Mouse (Mus musculus) left cerebral cortex, postnatal 4 days (tissue): ENCODE measurements around the gene Eps8l2. TPM values are rescaled to one million over a fixed set of nuclear protein-coding genes. Genes with fewer than 3 reads are reported as not detected.
A peak's percentile ranks its signal among the peaks of the same experiment; 100 is the strongest.
"Not testable (repeated sequence)": the region's sequence is repeated elsewhere in the genome, so short reads cannot be mapped to it uniquely, and the experiment has no call there.

Experiments
- DNase-seq: peaks from one replicate; pipeline ENCODE4 v3.0.0-alpha.2; 2022
- intact Hi-C: fragments of 180-260 bp; cut with DNase I; formaldehyde crosslinking; loops from one replicate; pipeline ENCODE4 v1.15.1; 2025
- total RNA-seq, 2 experiments: library from RNA; stranded (reverse); gene quantifications; 2 replicates each; pipeline ENCODE4 v1.2.3; 2021

Eps8l2 gene
- total RNA-seq, 2 experiments from 2014 or later, result 0.86 to 0.97 TPM

GRCm38 (mm10) chr7:141394158-141394557, 55.5 kb downstream of the Eps8l2 start:
- intact Hi-C loops, result no loop called here
- DNase-seq, result no peak

GRCm38 (mm10) chr7:141394771-141395170, 56.1 kb downstream of the Eps8l2 start:
- intact Hi-C loops, result no loop called here
- peak; percentile 80 for DNase-seq

- intact Hi-C loops, result no loop called here
- no peak for DNase-seq
Observed at GRCm38 (mm10) chr7:141395348-141395747, 56.7 kb downstream of the Eps8l2 start.

GRCm38 (mm10) chr7:141403305-141403704, 64.6 kb downstream of the Eps8l2 start:
- peak; percentile 58 for DNase-seq
- intact Hi-C loops, result no loop called here

- intact Hi-C loops, result no loop called here
- no peak for DNase-seq
Observed at GRCm38 (mm10) chr7:141405466-141405865, 66.8 kb downstream of the Eps8l2 start.

GRCm38 (mm10) chr7:141407670-141408069, 69.0 kb downstream of the Eps8l2 start:
- DNase-seq, intact Hi-C loops: not testable (repeated sequence)

GRCm38 (mm10) chr7:141408833-141409232, 70.2 kb downstream of the Eps8l2 start:
- DNase-seq, result peak; percentile 93
- intact Hi-C loops, result no loop called here

GRCm38 (mm10) chr7:141410631-141411030, 72.0 kb downstream of the Eps8l2 start:
- intact Hi-C loops, result no loop called here
- no peak for DNase-seq

GRCm38 (mm10) chr7:141411667-141412066, 73.0 kb downstream of the Eps8l2 start:
- no peak for DNase-seq
- intact Hi-C loops, result no loop called here

Other genes starting within 250 kb of the Eps8l2 start
- 1 to 10 TPM; 2.8 to 2.9 TPM for gene Sigirr, start 238.3 kb upstream of the Eps8l2 start, total RNA-seq
- gene Ano9, start 221.1 kb upstream of the Eps8l2 start, total RNA-seq, result not detected
- gene Ptdss2, start 216.5 kb upstream of the Eps8l2 start, total RNA-seq, result 10 to 100 TPM; 50.1 to 53.9 TPM
- 10 to 100 TPM; 20.1 to 25.3 TPM for gene Rnh1, start 166.0 kb upstream of the Eps8l2 start, total RNA-seq
- 100 to 1,000 TPM; 194 to 211 TPM for gene Hras, start 144.9 kb upstream of the Eps8l2 start, total RNA-seq
- 1 to 10 TPM; 6.2 to 7.4 TPM for gene Lrrc56, start 144.7 kb upstream of the Eps8l2 start, total RNA-seq
- under 1 TPM in 1 of 2 experiments, not detected in 1; 0.18 TPM for gene Lmntd2, start 124.8 kb upstream of the Eps8l2 start, total RNA-seq
- 1 to 10 TPM; 3.8 to 4.7 TPM for gene Rassf7, start 123.0 kb upstream of the Eps8l2 start, total RNA-seq
- 10 to 100 TPM; 81.2 to 89.1 TPM for gene Phrf1, start 110.1 kb upstream of the Eps8l2 start, total RNA-seq
- 1 to 10 TPM in 1 of 2 experiments, under 1 TPM in 1; 0.28 to 1.1 TPM for gene Irf7, start 72.4 kb upstream of the Eps8l2 start, total RNA-seq
- gene Cdhr5, start 62.1 kb upstream of the Eps8l2 start, total RNA-seq, result not detected
- gene Sct, start 59.7 kb upstream of the Eps8l2 start, total RNA-seq, result under 1 TPM; 0.62 to 0.86 TPM
- under 1 TPM; 0.48 to 0.54 TPM for gene Drd4, start 46.9 kb upstream of the Eps8l2 start, total RNA-seq
- gene Deaf1, start 11.2 kb upstream of the Eps8l2 start, total RNA-seq, result 100 to 1,000 TPM; 246 to 267 TPM
- gene Tmem80, start 11.1 kb upstream of the Eps8l2 start, total RNA-seq, result 10 to 100 TPM; 21.1 to 21.9 TPM
- 100 to 1,000 TPM; 146 to 152 TPM for gene Taldo1, start 53.3 kb downstream of the Eps8l2 start, total RNA-seq
- gene Gatd1, start 75.3 kb downstream of the Eps8l2 start, total RNA-seq, result 10 to 100 TPM; 43.1 to 44.6 TPM
- gene Cend1, start 90.6 kb downstream of the Eps8l2 start, total RNA-seq, result 100 to 1,000 TPM; 111 to 122 TPM
- gene Slc25a22, start 99.0 kb downstream of the Eps8l2 start, total RNA-seq, result 100 to 1,000 TPM; 196 to 217 TPM
- 1 to 10 TPM; 5.5 to 6.6 TPM for gene Pidd1, start 105.1 kb downstream of the Eps8l2 start, total RNA-seq
- gene Rplp2, start 108.5 kb downstream of the Eps8l2 start, total RNA-seq, result 100 to 1,000 TPM; 894 to 998 TPM
- gene Pnpla2, start 116.3 kb downstream of the Eps8l2 start, total RNA-seq, result 10 to 100 TPM; 13.9 to 16.0 TPM
- gene Cracr2b, start 122.2 kb downstream of the Eps8l2 start, total RNA-seq, result 1 to 10 TPM; 4.4 to 4.9 TPM
- 10 to 100 TPM; 46.7 to 50.6 TPM for gene Cd151, start 128.5 kb downstream of the Eps8l2 start, total RNA-seq
- 10 to 100 TPM; 38.5 to 40.1 TPM for gene Polr2l, start 136.3 kb downstream of the Eps8l2 start, total RNA-seq
- 10 to 100 TPM; 33.5 to 35.9 TPM for gene Tspan4, start 136.4 kb downstream of the Eps8l2 start, total RNA-seq
- 10 to 100 TPM; 48.7 to 55.4 TPM for gene Chid1, start 201.0 kb downstream of the Eps8l2 start, total RNA-seq
- 100 to 1,000 TPM; 216 to 228 TPM for gene Ap2a2, start 223.3 kb downstream of the Eps8l2 start, total RNA-seq